Mouse (Mus musculus): ENCODE results near the gene Gm49355.

Gene Gm49355

DNA sequence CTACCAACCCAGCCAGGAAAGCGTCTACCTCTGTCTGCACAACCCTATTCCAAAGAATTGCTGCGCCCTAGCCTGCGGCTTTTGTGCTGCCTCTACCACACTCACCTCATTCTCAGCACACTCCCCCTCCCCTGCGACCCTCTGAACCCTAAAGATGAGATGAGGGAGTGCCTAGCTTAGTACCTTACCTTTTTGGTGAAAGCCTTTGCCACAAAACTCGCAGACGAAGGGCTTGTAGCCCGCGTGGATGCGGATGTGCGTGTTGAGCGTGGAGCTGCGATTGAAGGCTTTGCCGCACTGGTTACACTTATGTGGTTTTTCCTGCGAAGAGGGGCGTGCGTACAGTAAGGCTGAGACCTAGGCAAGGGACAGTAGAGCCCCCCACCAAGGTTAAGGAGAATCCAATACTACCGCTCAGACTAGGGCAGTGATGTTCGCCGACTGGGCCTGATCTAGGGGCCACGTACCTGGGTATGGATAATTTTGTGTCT is 59.7 kb downstream of the Gm49355 start:
- no peak for DNase-seq

DNA sequence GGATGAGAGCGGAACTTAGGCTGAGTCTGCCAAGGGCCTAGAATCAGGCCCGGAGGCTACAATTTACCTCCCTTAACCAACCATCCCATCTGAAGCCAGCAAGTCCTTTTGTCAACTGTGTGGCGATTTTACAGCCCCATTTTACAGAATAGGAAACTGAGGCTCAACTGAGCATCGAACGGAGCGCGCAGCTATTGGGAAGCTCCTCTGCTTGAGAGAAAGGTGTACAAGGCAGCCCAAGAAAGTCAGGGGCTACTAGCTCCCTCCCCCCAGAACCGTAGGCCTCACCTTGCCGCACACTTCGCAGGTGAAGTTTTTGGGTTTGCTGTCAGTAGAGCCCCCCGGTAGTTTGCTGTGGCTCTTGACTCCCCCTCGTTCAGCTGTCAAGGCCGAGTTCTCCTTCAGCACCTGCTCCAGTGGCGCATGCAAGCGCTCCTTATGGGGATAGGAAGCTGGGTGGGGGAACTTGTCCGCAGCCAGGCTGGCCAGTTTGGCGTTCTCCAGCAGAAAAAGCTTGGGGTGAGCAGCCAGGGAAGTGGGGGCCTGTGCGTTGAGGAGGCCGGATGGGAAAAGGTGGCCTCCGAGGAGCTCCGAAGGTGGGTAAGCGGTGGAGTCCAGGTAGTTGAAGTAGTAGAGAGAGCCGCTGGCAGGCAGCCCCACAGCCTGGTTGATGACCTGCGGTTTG is 60.4 kb downstream of the Gm49355 start:
- no peak for DNase-seq

GRCm38 (mm10) chr14:12344746-12345240 is 61.0 kb downstream of the Gm49355 start:
- peak in 1 of 2 experiments; percentile 47 for DNase-seq

- no peak for DNase-seq
These were observed 61.6 kb downstream of the Gm49355 start for GRCm38 (mm10) chr14:12345241-12345921.

DNA sequence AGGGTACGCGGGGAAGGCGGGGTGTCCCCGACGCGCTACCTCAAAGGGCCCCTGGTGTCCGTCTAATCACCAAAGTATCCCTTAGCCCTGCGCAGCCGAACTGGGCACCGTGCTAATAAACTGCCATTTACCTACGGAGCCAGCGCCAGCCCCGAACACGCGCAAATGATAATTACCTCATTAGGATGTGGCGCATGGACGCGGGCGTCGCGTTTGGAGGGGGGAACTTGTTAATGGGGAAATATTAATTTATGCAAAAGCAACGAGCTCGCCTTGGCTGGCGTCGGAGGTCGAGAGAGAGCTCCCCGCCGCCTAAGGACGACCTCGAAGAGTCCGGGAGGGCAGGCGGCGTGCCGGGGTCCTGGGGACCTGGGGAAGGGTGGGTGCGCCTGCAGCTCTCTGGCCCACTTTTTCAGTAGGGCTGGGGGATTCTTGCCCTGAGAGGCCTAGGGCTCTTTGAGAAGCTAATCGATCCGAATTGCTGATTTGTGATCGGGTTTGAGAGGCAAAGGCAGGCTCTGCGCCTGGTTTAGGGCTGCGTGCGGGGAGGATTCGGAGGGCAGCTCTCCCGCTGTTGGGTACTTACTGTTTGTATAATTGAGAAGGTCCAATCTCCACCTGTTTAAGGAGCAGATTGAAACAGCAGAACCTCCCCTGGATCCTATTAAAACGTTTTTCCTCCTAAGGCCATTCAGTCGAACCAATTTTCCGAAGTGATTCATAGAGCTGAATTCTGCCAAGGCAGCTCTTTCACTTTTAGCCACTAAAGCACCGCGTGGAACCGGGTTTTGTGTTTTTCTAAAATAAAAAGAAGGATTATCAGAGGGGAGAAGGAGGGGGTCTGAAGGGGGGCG is 62.5 kb downstream of the Gm49355 start:
- no peak for DNase-seq

DNA sequence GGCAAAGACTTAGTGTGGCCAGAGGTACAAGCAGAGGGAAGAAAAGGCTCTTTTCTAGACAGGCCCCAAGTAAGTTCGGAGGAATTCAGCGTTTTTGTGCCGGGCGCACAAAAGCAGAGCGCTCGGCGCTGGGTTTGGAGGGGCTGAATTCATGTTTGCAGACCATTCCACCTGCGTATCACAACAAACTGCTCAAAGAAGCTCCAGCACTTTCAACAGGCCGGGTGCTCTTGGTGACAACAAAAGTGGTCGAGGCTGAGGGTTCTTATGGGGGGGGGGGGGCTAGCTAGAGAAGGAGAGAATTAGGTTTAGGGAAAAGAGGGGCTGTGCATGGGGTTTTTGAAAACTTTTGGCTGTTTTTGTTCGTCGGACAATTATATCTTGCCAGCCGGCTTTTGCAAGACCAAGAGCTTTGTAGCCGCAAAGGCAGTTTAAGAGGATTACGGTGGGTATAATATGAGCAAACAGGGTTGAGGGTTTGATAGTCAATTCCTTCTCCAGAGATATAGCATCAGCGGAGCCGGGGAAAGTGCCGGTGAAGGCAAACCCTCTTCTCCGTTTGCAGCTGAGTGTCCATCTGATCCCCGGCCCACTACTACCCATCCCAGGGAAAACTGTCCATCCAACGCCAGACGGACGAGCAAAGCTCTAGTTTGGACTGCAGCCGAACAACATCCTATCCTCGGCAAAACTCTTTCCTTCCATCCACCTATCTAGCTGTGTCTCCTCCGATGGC is 63.3 kb downstream of the Gm49355 start:
- no peak for DNase-seq

DNA sequence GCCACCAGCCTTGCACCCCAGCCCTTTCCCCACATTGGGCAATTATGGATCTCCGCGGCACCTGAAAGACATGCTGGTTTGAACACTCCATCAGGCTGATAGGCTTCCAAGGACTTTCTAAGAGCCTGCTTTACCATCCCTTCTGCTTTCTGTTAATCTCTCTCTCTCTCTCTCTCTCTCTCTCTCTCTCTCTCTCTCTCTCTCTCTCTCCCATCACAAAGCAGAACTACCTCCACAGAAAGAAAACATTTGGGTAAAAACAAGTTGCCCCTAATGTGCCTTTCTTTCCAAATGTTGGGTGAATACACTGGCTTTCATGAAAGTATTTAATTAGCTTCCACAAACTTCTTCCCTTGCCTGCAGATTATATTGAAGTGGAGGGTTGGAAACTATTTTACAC is 64.3 kb downstream of the Gm49355 start, which contains the start of gene Fezf2:
Fezf2 (minus strand) TSS at position 101 of the 400 bp plus-strand sequence.
- no peak for DNase-seq

GRCm38 (mm10) chr14:12349334-12350090 is 65.7 kb downstream of the Gm49355 start:
- DNase-seq: no peak

GRCm38 (mm10) chr14:12350271-12350916 is 66.6 kb downstream of the Gm49355 start:
- DNase-seq: no peak

Measured in kidney, postnatal 25 days (tissue).